Mouse (Mus musculus) lung, adult 18-20 months (tissue): ENCODE measurements around the gene Cfap54.

Experiments used
- DNase-seq, 2 experiments: peaks; one replicate each; pipeline ENCODE4 v3.0.0; 2022; ENCODE audit warnings: mixed read lengths in 2 of 2

Cfap54 gene

DNA sequence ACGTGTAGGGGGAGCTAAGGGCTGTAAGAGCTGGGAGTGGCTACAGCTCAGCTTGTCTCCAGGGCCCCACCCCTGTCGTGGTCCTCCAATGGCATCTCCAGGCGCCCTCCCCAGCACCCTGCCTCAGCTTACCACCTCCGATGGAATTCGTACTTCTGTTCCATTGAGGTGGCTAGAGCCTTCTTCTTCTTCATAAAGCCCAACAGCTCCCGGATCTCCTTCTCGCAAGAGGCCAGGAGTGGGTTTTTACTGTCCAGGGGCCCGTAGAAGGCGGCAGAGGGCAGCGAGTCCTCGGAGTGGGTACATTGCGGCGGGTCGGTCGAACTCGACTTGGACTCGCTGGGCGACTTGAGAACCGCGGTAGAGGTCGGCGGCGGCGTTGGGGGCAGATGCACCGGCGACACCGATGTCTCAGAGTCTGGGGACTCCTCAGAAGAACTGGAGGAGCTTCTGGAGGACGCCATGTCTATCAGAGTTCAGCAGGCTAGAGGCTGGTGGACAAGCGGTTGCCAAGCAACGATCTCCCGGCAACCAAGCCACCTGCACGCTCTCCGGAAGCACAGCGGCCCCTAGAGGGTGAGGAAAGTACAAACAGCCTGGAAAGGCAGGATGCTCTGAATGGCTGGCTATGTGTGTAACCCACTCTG is at the start of gene Cfap54:
Cfap54 (minus strand) TSS at position 486 of the 647 bp plus-strand sequence.
- DNase-seq = peak; percentile 88 to 92

DNA sequence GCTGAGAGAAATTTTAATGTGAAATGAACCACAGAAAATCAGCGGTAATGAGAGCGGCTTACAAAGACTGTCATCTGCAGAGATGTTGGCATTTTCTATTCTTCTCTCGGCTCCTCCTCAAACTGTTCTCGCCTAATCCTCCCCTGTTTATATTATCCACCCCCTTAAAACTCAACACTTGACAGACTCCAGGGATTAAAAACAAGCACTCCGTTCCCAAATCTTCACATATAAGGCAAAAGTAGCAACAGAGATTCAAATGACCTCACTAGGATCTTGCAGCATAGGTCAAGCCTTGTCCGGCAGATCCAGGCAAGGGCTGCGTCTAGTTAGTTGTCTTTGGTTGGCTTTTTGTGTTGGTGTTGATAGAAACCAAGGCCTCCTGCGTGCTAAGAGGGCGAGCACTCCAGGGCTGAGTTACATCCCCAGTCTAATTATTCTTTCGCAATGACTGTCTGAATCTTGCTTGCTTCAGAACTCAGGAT is 49.1 kb upstream of the Cfap54 start:
- DNase-seq = no peak

DNA sequence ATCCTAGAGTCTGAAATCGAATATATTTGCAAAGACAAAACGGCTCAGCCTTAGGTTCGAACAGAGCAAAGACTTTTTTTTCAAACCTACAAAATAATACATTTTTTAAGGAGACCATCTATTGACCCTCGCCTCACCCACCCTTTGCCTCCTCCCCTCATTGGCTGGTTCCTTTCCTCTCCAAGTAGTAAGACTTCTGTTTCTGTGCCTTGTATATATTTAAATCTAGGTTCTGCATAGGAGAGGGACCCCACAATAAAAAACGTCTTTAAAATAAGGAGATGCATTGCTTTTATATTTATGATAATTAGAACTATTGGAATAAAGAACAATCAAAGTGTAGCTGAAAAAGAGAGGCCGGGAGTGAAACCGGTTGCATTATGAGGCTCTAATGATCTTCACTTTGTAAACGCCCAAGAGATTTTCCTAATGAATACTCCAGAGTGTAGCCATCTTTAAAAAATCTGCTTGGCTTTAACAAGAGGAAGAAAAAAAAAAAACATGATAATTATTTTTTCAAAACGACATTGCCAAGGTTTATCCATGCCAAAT is 48.6 kb upstream of the Cfap54 start:
- DNase-seq = no peak

DNA sequence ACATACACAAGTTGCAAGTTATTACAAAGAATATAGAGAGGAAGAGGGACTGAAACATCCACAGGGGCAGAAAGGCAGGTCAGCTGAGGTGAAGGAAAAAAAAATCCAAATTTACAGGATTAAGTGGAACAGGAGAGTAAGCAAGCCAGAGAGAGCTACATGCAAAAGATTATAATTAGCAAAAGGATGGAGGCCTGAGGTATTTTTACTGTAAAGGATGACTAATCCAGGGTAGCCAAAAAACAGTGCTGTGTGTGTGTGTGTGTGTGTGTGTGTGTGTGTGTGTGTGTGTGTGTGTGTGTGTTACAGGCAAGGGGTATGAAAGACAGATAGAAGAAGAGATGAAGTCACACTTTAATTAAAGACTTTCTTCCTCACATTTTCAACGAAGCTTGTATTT is 47.9 kb upstream of the Cfap54 start:
- no peak for DNase-seq

DNA sequence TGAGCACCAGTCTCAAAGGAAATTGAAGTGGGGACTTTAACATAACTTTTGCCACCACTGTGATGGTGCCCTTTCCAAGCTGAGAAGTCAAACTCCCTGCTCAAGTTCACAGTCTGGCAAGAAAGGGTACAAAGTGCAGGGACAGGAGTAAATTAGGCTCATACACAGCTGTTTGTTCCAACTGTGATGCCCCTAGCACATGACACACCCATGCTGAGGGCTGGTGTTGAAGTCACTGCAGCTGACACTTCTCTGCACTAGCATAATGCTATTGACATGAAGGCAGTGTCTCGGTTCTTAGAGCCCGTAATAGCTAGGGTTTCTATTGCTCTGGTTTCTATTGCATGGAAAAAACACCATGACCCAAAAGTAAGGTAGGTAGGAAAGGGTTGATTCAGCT is 47.1 kb upstream of the Cfap54 start:
- no peak for DNase-seq

DNA sequence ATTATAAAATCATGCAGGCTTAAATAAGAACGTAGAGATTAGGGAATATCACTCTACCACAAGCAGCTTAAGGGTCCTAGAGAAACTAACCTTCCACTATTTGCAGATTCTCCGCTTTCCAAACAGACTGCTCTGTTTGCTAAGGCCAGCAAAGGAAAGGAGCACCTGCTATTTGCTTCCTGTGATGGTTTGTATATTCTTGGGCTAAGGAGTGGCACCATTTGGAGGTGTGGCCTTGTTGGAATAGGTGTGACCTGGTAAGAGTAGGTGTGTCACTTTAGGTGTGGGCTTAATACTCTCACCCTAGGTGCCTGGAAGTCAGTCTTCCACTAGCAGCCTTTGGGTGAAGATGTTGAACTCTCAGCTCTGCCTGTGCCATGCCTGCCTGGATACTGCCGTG is 44.6 kb upstream of the Cfap54 start:
- no peak for DNase-seq

DNA sequence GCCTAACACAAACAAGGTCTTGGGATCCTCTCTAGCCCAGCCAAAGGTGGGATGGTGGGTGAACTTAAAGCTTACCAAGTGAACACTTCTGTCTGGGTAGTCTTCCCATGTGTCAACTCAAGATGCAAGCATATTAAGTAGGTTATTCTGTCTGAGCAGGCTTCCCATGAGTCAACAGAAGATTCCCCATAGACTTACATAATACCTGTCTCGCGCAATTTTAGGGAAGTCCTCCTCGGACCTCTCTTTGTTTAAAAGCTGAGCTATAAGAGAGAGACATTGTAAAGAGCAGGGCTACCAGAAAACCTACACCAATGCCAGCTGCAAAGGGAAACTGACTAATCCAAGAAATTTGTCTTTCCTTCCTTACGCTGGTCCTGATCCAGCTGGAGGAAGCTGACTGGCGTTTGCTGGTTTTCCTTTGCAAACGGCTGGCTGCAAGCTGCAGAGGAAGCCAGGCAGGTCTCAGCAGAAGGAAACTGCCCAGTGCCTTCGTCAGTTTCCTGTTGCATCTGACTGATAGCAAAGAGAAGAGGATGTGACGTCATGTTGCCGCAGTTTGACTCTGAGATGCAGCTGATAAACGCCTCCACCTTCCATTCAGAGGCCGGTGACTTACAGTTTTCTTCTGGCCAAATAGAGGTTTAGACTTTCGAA is 42.7 kb upstream of the Cfap54 start:
- peak; percentile 82 to 86 for DNase-seq

DNA sequence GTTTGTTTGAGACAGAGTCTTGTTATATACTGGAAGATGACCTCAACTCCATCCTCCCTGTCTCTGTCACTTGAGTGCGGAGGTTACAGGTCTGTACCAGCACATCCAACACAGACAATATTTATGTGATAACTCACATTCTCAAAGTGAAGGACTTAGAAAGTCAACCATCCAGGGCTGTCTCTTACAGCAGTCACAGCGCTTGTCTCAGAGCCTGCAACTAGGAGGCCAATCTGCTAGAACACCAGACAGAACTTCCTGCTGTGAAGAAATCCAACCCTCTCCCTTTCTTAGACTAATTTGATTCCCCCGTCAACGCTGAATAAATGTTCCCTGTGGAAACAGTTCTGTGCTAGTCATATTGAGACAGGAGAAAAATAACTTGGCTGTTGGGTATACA is 41.9 kb upstream of the Cfap54 start:
- no peak for DNase-seq

DNA sequence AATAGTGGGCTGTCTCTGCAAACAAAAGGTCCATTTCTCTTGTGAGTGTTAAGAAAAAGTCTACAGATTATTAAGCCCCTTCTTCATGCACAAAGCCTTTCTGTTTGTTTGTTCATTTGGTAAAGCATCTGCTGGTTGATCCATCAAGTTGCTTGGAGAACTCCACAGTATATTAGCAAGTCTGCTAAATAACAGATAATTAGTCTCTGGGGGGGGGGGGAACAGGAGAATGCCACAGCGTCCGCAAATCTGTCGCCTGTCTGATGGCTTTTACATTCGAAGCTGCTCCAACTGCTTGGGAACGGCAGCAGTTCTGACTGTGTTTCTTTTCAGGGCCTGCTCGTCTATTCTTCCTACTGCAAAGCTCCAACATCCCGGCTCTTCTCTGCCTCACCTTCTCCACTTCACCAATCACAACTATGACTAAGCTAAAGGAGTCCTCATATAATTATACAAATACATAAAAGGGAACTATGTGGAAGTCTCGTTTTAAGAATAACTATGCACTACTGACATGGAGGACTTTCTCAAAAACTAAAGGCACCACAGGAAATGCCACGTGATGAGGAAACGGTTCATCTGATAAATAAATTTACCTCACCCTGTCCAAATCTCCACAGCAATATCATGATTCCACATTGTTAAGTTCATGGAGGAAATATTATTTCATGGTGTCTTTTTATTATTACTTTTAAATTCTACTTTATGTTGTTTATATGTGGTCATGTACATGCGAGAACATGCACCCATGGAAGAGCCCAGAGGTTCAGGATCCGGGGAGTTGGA is 41.2 kb upstream of the Cfap54 start:
- no peak for DNase-seq

DNA sequence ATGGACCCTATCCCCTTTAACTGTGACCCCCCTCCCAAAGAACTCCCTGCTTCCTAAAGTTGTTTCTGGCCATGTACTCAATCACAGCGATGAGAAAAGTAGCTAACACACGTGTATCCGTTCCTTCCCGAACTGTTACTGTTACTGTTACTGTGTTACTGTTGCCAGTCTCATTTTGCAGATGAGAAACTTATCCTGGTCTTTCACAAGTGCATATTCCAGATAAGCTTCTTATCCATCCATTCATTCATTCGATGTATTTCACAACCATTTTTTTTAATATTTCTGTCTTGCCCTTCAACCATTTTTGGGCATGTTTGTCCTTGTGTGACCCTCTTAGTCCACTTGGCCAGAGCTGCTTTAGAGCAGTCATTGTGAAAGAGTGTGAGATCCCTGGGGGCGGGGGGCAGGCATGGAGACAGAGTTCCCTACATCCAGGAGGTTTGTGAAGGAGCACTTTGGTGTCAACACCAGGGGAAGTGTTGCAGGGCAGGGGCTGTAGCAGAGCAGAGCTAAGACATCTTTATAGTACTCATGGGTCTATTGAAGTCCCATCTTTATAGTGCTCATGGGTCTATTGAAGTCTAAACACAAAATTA is 39.9 kb upstream of the Cfap54 start:
- no peak for DNase-seq

DNA sequence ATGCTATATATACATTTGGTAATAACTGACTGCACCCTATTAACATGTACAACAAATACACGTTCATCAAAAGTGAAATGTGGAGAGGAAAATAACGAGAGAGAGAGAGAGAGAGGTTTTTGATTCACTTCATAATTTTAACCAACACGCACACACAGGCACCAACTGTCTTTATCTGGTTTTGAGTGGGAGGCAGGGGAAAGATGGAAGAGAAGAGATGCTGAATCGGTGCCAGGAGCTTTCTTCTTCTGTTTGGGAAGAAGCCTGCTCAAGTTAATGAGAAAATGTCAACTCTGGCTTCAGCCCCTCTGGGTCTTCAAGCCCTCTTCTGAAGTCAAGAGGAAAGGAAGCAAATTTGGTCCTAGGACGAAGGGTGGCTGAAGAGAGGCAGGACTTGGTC is 38.4 kb upstream of the Cfap54 start:
- no peak for DNase-seq

DNA sequence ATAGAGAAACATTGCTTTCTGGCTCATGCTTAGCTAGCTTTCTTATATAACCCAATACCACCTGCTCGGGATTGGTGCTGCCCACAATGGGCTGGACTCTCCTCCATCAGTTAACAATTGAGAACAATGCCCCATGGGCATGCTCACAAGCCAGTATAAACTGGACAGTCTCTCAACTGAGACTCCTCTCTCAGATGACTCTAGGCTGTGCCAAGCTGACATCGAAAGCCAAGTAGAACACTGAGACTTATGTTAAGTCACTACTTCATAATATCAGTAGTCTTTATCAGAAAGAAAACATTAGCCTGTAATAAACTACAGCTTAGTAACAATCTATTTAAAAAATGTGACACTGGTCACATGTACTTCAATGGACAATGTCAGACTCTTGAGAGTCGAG is 35.2 kb upstream of the Cfap54 start:
- DNase-seq = no peak

DNA sequence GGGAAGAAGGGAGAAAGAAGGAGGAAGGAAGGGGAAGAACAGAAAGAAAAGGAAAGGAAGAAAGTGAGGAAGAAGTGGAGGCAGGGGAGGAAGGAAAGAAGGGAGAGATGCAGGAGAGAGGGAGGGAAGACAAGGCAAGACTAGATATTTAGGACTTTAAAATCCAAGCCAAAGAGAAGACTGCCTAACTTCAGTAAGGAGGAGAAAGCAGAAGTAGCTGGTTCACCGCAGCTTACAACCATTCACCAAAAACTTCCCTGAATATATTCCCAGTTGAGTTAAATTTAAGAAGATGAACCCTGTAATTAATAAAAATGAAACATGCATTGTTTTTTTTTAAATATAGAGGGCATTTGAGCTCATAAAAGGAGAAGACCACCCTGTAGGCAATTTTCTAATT is 34.3 kb upstream of the Cfap54 start:
- no peak for DNase-seq

DNA sequence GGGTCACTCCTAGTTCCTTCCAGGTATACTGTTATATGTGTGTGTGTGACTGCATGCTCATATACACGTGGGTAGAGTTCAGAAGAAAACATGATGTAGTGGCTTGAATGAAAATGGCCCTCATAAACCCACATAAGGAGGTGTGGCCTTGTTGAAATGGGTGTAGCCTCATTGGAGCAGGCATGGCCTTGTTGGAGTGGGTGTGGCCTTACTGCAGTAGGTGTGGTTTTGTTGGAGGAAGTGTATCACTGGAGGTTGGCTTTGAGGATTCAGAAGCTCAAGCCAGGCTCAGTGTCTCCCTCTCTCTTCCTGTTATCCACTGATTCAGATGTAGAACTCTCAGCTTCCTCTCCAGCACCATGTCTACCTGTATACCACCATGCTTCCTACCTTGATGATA is 33.4 kb upstream of the Cfap54 start:
- no peak for DNase-seq

DNA sequence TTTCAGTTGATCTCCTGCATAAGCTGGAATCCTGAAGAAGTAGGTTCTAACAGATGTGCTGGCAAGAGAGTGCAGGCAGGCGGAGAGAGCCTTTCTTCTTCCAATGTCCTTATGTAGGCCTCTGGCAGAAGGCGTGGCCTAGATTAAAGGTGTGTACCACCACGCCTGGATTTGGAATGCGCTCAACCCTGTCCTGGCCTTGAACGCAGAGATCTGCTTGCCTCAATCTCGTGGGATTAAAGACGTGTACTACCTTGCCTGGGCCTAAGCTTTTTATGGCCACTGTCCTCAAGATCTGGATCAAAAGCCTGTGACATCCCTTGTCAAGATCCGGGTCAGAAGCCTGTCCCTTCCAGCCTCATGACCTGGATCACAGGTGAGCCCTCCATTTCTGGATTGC is 32.5 kb upstream of the Cfap54 start:
- no peak for DNase-seq

DNA sequence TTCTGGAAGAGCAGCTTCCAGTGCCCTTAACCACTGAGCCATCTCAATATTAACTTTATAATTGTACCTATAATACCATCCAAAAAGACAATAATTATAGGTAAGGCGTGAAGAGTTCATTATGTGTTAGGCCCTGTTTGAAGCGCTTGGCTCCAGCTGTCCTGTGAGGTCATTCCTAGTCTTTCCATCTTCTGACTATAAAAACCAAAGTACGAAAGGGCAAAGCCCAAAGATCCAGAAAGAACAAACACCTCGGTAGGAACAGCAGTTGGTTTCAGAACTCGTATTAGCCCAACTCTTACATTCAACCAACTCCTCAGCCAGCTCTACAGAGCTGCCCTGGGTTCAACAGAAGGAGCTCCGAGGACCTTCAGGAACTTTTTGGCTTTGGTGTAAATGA is 30.6 kb upstream of the Cfap54 start:
- no peak for DNase-seq

DNA sequence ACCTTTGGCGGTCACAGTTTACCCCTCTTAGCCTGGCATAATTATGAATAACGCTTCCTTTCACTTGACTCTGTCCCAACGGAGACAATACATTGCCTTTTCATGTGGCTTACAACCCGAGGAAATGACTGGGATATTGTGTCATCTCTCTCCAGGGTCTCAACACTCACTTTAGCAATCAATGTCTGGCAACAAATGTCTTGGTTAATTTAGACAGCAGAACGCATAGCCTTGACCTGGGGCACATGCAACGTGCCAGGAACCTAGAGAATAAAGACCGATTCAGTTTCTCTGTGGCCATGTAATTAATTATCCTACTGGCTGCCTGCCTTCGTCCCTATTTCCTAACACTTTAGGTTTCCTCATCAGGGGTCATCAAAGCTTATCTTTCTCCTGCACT is 30.0 kb upstream of the Cfap54 start:
- no peak for DNase-seq

DNA sequence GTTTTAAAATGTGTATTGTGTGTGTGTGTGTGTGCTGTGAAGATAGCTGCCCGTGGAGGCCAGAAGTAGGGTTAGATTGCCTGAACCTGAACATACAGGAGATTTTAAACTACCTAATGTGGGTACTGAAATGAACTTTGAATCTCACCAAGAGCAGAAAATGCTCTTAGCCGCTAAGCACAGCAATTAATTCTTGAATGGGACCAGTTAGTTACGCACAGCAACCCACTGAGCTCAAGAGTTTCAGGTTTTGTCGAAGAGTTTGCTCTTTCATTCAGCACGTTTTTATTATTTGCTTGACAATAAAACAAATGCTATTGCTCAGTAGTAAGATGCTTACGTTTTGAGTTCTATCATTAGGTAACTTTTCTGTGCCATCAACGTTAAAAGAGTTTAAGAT is 23.9 kb upstream of the Cfap54 start:
- DNase-seq = no peak

DNA sequence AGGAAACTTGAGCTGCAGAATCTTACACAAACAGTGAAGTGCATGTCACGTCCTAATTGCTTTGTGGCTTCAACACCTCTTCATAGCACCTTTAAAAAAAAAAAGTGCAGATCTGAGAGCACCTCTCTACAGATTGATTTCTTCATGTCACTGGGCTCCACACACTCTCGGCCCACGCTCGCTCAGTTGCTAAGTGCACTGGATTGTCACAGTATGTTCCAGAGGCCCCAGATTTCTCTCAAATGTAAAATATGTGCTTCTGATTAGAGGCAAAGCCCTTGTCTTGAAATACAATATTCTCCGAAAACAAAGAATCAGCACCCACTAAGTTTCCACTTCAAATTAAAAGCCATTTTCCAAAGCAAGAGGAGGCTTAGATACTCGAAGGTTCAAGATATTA is 22.9 kb upstream of the Cfap54 start:
- DNase-seq = no peak

DNA sequence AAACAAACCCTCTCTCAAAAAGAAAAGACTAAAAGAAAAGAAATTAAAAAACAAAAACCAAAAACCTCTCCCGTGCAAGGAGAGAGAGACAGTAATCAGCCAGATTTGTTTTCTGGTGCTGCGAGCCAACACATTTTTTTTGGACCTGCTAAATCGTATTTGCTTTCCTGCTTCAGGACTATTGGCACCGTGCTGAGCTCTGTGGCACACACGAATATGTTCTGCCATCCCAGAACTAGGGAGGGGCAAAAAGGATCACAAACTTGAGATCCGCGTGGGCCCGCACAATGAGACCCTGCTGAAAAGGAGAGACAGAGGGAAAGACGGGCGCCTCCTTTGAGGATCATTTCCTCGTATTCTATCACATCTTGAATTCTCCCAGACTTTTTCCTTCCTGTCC is 22.3 kb upstream of the Cfap54 start:
- no peak for DNase-seq

DNA sequence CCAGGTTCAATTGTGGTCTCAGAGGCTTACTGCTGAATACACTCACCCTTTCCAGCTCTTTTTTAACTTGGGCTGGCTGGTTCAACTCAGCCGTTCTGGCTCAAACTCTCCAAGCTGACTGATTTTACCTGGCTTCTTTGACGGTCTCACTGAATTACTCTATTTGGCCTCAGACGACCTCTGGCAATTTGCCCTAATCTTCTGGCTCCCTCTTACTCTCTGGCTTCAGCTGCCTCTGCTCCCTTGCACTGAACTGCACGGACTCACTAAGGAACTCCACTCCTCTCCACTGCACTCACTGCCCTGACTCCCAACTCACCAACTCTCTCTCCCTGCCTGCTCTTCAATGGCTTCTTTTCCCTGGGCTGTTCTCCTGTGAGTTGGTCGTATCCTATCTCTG is 20.9 kb upstream of the Cfap54 start:
- no peak for DNase-seq

DNA sequence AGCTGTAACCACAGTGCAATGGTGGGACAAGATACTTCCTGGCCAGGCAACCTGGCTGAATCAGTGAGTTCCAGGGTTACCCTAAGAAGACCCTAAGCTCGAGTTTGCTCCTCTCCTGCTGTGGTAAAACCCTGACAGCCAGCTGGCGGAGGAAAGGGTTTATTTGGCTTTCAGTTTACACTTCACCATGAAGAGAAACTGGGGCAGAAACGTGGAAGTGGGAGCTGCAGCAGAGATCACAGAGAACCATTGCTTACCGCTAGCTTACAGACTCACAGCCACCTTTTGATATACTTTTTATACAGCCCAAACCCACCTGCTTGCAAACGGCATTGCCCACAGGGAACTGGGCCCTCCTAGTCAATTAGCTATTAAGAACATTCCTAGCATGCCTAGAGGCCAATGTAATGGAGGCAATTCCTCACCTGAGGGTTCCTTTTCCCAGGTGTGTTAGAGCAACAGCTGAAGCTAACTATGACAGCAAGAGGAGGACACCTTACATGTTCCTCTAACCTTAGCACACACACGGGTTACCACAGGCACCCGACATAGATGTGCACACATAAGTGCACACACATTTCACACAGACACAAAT is 16.9 kb upstream of the Cfap54 start:
- DNase-seq = no peak

DNA sequence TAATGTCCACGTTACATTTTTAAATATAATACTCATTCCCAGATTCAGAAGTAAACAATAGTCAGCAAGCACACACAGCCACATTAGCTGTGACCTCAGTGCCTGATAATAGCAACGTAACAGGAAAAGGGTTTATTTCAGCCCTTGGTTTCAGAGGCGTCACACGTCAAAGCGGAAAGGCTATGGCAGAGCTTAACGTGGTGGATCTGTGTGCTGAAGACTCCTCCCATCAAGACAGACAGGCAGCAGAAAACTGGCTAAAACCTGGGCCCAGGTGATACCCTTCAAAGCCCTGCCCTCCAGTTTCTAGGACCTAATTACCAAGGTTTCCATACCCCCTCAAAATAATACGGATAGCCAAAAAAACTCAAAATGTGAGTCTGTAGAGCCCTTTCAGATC is 16.0 kb upstream of the Cfap54 start:
- no peak for DNase-seq
